8 mouse cellular contexts compared by ENCODE assay signal in genomic region chr4:119173851-119174453, GRCm38 (mm10). TPM values are rescaled to one million over a fixed set of nuclear protein-coding genes. Genes with fewer than 3 reads are reported as not detected.
DNase-seq lines count a peak whose midpoint lies in the region; ATAC-seq lines count a peak whose summit lies in the region.

Gene Zfp691 (minus strand): TSS chr4:119174195.

- H3K4me3 ChIP-seq in hindbrain, embryonic 12.5 days, result peak within 1 kb of the TSS; percentile 50

- no peaks in the 10 kb centered on the region for H3K9me3 ChIP-seq in hindbrain, embryonic 12.5 days (replicated peaks)

- peak within 1 kb of the TSS; percentile 72 for H3K4me2 ChIP-seq in hindbrain, embryonic 12.5 days (replicated peaks)

- WGBS in hindbrain, embryonic 12.5 days, result under 1% methylated on average over 40 of the region's 40 CpGs

- H3K4me1 ChIP-seq in hindbrain, embryonic 12.5 days, result peaks cover 19% of the 10 kb centered on the region

- H3K27ac ChIP-seq in hindbrain, embryonic 12.5 days, result peak within 1 kb of the TSS; percentile 50; the same call in 1 of the 2 replicates

- DNase-seq in NIH3T3 (ENCODE audit: low read depth), result peak; percentile 98
- peak; percentile 97 for DNase-seq in cerebellum, postnatal 10 days
- DNase-seq in frontal cortex, postnatal 10 days (ENCODE audit: low spot score in 2 of 2), result peak; percentile 94 to 95
- peak; percentile 93 to 98 for DNase-seq in layer of hippocampus, postnatal 14 days (ENCODE audit: low spot score in 2 of 2)
- DNase-seq in lung, postnatal 14 days, result peak; percentile 92
- peak; percentile 93 for DNase-seq in retina, adult 2 months (ENCODE audit: low read depth, low spot score)
- peak; percentile 93 to 95 for DNase-seq in thymus, postnatal 36 days

- H3K27me3 ChIP-seq in hindbrain, embryonic 12.5 days, result no peaks in the 10 kb centered on the region

- peak within 1 kb of the TSS; percentile 80 for H3K9ac ChIP-seq in hindbrain, embryonic 12.5 days

- ATAC-seq in hindbrain, embryonic 12.5 days (ENCODE audit: low FRiP score), result peak; percentile 100

- H3K36me3 ChIP-seq in hindbrain, embryonic 12.5 days, result peaks cover 17% of the 10 kb centered on the region

RNA-seq across cellular contexts. Expression of gene Zfp691, which starts in this region (rescaled TPM):
- polyA plus RNA-seq in hindbrain, embryonic 12.5 days (2016; fragmentation: Nextera tagmentation; extraction: Ambion mirVana), result 7.3 and 9.7 TPM in 2 replicates
- total RNA-seq in layer of hippocampus, postnatal 14 days (2021), result 10 to 100 TPM in 1 of 2 experiments, 1 to 10 TPM in 1; 7.3 to 11.0 TPM

Comparison
In these comparisons a context has a peak if more than half of its experiments do, and no peak if none do; other contexts are left out.
1. Peak in every context shown above with its lines: DNase-seq, ATAC-seq, H3K4me3 ChIP-seq and H3K27ac ChIP-seq.